Mouse (Mus musculus): ENCODE measurements at regions not wholly inside any gene's neighbourhood (a gene's known extent, or its start where the extent isn't known, plus 50 kb on each side); places are given as distances from the start of the nearest gene placed in this dataset.

DNA sequence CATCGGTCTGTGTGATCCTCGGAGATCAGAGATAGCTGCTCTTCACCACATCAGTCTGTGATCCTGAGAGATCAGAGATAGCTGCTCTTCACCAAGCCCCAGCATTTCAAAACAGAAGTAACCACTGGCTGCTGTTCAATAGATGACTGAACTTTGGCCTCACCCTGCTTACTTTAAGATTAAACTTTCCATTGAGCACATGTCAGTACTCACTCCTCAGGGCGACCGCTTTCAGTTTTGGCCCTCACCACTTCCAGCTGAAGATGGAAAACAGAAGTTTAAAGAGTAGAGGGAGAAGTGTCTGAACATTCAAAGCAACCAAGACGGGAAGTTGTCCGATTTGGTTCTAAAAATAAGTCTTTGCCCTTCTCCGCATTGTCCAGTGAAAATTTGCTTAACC lies 97.2 kb downstream of the Gm826 start:
- H3K4me2 ChIP-seq (ENCODE audit: low read length): no peak overlapping the region
- no peak for ATAC-seq
- no peak overlapping the region for H3K27ac ChIP-seq (ENCODE audit: low read depth, low read length)
- H3K4me3 ChIP-seq (ENCODE audit: low read length): no peak overlapping the region
- no peaks in the 10 kb centered on the region for H3K4me1 ChIP-seq (ENCODE audit: control insufficient read depth, insufficient read depth, low read depth, low read length)
- H3K9me3 ChIP-seq (ENCODE audit: control insufficient read depth, low read length): no peaks in the 10 kb centered on the region; the same call in 1 of the 2 replicates
- no peaks in the 10 kb centered on the region for H3K27me3 ChIP-seq (replicated peaks; ENCODE audit: control insufficient read depth, insufficient read depth, low read length)
- no peaks in the 10 kb centered on the region for H3K36me3 ChIP-seq (ENCODE audit: control insufficient read depth, insufficient read depth, low read length)
- no peak overlapping the region for H3K9ac ChIP-seq (ENCODE audit: low read depth, low read length)
- WGBS: 94% methylated on average over 7 of the region's 7 CpGs

DNA sequence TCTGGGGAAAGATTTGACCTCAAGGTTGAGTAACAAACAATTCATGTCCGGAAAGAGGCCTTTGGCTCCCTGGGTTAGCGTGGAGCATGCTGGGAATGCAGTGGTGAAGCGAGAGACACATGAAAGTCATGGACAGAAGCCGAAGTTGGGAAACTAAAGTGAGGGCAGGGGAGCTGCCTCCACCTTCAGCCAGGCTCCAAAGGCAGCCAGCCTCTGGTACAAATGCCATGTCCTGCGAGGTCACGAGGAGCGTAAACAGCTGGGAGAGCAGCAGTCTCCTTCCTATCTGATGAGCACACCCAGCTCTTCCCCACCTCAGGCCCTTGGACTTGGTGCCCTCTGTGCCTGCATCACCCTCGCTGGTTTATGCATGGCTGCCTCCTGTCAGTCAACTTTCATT lies 103.2 kb downstream of the Gm826 start:
- Histone ChIP-seq H3K27ac (ENCODE audit: low read depth, low read length) (no peak overlapping the region), H3K4me1 (ENCODE audit: control insufficient read depth, insufficient read depth, low read depth, low read length) (no peaks in the 10 kb centered on the region), H3K36me3 (ENCODE audit: control insufficient read depth, insufficient read depth, low read length) (no peaks in the 10 kb centered on the region), H3K27me3 (replicated peaks; ENCODE audit: control insufficient read depth, insufficient read depth, low read length) (no peaks in the 10 kb centered on the region), H3K9ac (ENCODE audit: low read depth, low read length) (no peak overlapping the region), H3K4me2 (ENCODE audit: low read length) (no peak overlapping the region), H3K9me3 (ENCODE audit: control insufficient read depth, low read length) (no peaks in the 10 kb centered on the region; the same call in 1 of the 2 replicates), H3K4me3 (ENCODE audit: low read length) (no peak overlapping the region)
- WGBS: 79% methylated on average over 8 of the region's 8 CpGs
- no peak for ATAC-seq

DNA sequence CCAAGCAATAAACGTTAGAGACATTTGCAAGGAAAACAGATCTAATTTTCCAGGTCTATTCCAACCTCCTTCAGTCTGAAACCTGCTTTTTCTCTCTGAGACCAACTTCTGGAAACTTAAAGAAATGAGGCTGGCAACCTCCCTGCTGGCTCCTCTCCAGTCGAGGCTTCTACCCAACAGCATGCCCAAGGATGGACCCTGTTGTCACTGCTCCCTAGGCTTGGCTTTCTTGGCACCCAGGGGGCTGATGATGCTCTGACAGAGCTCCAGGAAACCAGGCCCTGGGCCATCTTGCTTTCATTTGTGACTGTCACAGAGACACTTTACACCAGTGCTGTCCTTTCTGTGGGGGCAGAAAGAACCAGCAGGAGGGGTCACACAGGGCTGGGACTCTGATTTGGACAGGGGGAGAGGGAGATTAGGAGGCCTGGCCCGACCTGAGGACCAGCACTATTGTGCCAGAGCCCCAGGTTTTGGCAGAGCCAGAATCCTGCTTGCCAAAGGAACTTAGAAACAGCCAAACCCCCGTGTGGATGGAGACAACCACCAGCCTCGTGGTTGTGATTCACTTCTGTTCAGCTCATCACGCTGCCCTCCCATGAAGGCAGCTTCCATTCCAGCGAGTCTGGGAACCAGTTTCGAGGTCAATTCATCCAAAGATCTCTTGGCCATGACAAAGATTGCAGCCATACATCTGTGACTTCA lies 105.5 kb downstream of the Gm826 start:
- Histone ChIP-seq H3K36me3 (ENCODE audit: control insufficient read depth, insufficient read depth, low read length) (no peaks in the 10 kb centered on the region), H3K9me3 (ENCODE audit: control insufficient read depth, low read length) (no peaks in the 10 kb centered on the region), H3K27ac (ENCODE audit: low read depth, low read length) (no peak overlapping the region), H3K9ac (ENCODE audit: low read depth, low read length) (no peak overlapping the region), H3K4me3 (ENCODE audit: low read length) (no peak overlapping the region), H3K27me3 (replicated peaks; ENCODE audit: control insufficient read depth, insufficient read depth, low read length) (no peaks in the 10 kb centered on the region; the same call in 1 of the 2 replicates), H3K4me2 (ENCODE audit: low read length) (no peak overlapping the region), H3K4me1 (ENCODE audit: control insufficient read depth, insufficient read depth, low read depth, low read length) (no peaks in the 10 kb centered on the region)
- ATAC-seq: no peak
- WGBS: 67% methylated on average over 8 of the region's 8 CpGs

DNA sequence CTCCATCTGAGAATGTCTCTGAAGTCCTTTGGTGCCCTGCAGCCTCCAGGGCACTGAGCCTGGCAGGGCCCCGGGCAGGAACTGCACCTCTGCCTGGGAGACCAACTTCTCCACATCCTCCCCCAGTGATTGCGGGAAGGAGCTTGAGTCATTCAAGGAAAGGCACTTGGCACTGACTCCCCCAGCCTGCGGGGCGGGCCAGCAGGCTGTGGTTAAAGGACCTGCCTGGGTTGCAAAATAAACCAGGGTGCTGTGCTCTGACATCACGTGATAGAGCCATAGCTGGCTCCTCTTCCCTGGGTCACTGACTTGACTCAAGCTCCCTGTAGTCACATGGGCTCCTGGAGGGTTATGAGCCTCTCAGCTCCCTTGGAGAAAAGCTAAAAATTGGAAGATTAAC lies 108.5 kb downstream of the Gm826 start:
- Histone ChIP-seq H3K27ac (ENCODE audit: low read depth, low read length) (no peak overlapping the region), H3K27me3 (replicated peaks; ENCODE audit: control insufficient read depth, insufficient read depth, low read length) (peaks cover 2% of the 10 kb centered on the region; the same call in 1 of the 2 replicates), H3K9me3 (ENCODE audit: control insufficient read depth, low read length) (no peaks in the 10 kb centered on the region), H3K4me3 (ENCODE audit: low read length) (no peak overlapping the region), H3K36me3 (ENCODE audit: control insufficient read depth, insufficient read depth, low read length) (no peaks in the 10 kb centered on the region), H3K4me1 (ENCODE audit: control insufficient read depth, insufficient read depth, low read depth, low read length) (no peaks in the 10 kb centered on the region), H3K4me2 (ENCODE audit: low read length) (no peak overlapping the region), H3K9ac (ENCODE audit: low read depth, low read length) (no peak overlapping the region)
- WGBS: 78% methylated on average over 5 of the region's 5 CpGs
- no peak for ATAC-seq

DNA sequence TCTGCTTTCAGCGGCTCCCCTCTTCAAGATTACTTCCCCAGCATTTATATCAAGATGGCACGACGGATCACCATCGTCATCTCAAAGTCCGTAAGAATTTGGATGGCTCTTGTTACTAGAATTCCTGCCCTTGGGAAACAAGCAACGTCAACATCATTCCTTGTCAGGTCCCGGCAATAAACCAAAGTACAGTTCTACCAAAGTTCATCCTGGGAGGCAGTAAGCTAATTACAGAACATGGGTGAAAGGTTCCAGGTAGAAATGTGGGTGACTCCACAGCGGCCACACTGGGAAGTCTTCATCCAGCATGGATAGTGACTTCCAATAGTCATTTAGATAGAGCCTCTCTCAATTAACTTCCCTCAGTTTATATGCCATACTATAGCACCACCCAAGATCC lies 110.6 kb downstream of the Gm826 start:
- Histone ChIP-seq H3K4me3 (ENCODE audit: low read length) (no peak overlapping the region), H3K27ac (ENCODE audit: low read depth, low read length) (no peak overlapping the region), H3K4me2 (ENCODE audit: low read length) (no peak overlapping the region), H3K9me3 (ENCODE audit: control insufficient read depth, low read length) (no peaks in the 10 kb centered on the region), H3K9ac (ENCODE audit: low read depth, low read length) (no peak overlapping the region), H3K27me3 (replicated peaks; ENCODE audit: control insufficient read depth, insufficient read depth, low read length) (peaks cover 2% of the 10 kb centered on the region; the same call in 1 of the 2 replicates), H3K36me3 (ENCODE audit: control insufficient read depth, insufficient read depth, low read length) (no peaks in the 10 kb centered on the region), H3K4me1 (ENCODE audit: control insufficient read depth, insufficient read depth, low read depth, low read length) (no peaks in the 10 kb centered on the region)
- no peak for ATAC-seq
- WGBS: 94% methylated on average over 8 of the region's 8 CpGs

DNA sequence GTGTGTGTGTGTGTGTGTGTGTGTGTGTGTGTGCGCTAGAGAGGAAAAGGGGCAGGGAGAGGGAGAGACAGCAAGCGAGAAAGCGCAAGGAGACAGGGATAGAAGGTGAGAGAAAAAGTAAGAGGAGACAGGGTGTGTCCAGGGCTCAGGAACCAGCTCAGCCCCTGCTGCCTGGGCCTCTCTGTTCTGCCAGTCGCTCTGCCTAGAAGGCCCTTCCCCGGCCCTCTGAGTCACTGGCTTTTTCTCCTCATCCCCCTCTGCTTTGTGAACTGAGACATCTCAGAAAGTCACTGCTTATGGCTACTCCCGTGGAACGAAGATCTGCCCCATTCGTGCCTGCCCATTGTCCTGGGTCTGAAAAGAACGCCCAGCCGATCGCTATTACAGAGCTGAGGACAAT lies 112.2 kb downstream of the Gm826 start:
- WGBS: 42% methylated on average over 11 of the region's 11 CpGs
- no peak for ATAC-seq
- no peaks in the 10 kb centered on the region for H3K36me3 ChIP-seq (ENCODE audit: control insufficient read depth, insufficient read depth, low read length)
- H3K4me1 ChIP-seq (ENCODE audit: control insufficient read depth, insufficient read depth, low read depth, low read length): no peaks in the 10 kb centered on the region
- H3K27me3 ChIP-seq (replicated peaks; ENCODE audit: control insufficient read depth, insufficient read depth, low read length): peaks cover 2% of the 10 kb centered on the region; the same call in 1 of the 2 replicates
- no peaks in the 10 kb centered on the region for H3K9me3 ChIP-seq (ENCODE audit: control insufficient read depth, low read length)
- H3K9ac ChIP-seq (ENCODE audit: low read depth, low read length): no peak overlapping the region
- H3K27ac ChIP-seq (ENCODE audit: low read depth, low read length): no peak overlapping the region
- no peak overlapping the region for H3K4me3 ChIP-seq (ENCODE audit: low read length)
- no peak overlapping the region for H3K4me2 ChIP-seq (ENCODE audit: low read length)

DNA sequence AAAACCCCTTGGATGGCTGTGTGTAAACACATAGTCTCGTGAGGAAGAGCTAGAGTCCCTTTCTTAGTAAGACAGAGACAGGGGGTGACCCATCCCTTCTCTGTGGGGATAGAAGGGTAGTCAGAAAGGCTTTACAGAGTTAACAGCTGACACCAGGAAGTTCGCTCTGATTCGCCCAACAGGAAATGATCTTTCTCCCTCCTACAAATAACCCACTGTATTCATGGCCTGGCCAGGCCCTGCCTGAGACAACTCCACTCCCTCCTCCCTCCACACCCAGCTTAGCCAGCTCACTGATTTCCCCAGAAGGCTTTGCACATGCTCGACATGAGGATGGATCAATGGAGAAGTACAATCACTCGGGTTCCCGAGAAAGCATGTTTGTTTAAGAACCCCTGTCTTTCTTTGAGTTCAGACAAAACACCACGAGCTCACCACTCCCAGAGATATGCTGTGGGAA lies 113.4 kb downstream of the Gm826 start:
- peaks cover 2% of the 10 kb centered on the region; the same call in 1 of the 2 replicates for H3K27me3 ChIP-seq (replicated peaks; ENCODE audit: control insufficient read depth, insufficient read depth, low read length)
- no peak overlapping the region for H3K27ac ChIP-seq (ENCODE audit: low read depth, low read length)
- ATAC-seq: no peak
- 23% methylated on average over 7 of the region's 7 CpGs for WGBS
- H3K4me3 ChIP-seq (ENCODE audit: low read length): no peak overlapping the region
- no peaks in the 10 kb centered on the region for H3K9me3 ChIP-seq (ENCODE audit: control insufficient read depth, low read length)
- H3K9ac ChIP-seq (ENCODE audit: low read depth, low read length): no peak overlapping the region
- H3K4me1 ChIP-seq (ENCODE audit: control insufficient read depth, insufficient read depth, low read depth, low read length): no peaks in the 10 kb centered on the region
- no peak overlapping the region for H3K4me2 ChIP-seq (ENCODE audit: low read length)
- no peaks in the 10 kb centered on the region for H3K36me3 ChIP-seq (ENCODE audit: control insufficient read depth, insufficient read depth, low read length)

DNA sequence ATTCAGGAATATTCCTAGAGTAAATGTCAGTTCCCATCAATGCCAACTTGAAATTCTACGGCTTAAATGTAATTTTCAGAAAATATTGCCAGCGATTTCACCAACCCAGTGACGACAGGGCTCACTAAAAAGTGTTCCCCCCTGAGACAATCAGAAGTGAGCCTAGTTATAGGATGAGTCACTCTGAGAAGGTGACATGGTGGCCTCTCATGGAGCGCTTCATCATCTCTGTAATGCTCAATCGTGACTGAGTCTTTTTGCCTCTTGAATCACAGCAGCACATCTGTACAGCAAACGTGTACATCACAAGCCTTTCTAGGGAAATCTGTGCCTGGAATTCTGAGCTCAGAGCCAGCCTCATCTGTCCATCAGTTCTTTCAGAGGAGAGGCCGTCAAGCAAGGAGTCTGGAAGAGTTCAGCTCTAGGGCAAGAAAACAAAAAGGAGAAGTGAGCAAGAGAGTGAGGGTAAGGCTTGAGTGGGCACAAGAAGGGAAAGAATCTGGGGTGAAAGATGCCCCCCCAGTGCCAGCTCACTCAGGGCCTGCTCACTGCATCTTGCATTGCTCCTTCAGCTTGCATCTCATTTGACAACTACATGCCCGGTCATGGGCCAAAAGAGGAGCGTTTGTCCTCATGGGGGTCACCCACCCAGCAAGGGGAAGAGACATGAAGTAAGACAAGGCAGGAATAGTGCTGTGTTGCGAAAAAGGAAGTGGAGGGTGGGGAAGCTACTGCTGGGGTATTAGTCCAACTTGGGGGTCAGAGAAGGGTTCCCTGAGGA lies 119.7 kb downstream of the Gm826 start:
- no peak overlapping the region for H3K4me2 ChIP-seq (ENCODE audit: low read length)
- H3K36me3 ChIP-seq (ENCODE audit: control insufficient read depth, insufficient read depth, low read length): no peaks in the 10 kb centered on the region
- WGBS: 85% methylated on average over 10 of the region's 10 CpGs
- no peak overlapping the region for H3K9ac ChIP-seq (ENCODE audit: low read depth, low read length)
- H3K4me1 ChIP-seq (ENCODE audit: control insufficient read depth, insufficient read depth, low read depth, low read length): no peaks in the 10 kb centered on the region
- no peak overlapping the region for H3K4me3 ChIP-seq (ENCODE audit: low read length)
- no peaks in the 10 kb centered on the region for H3K9me3 ChIP-seq (ENCODE audit: control insufficient read depth, low read length)
- no peaks in the 10 kb centered on the region; the same call in 1 of the 2 replicates for H3K27me3 ChIP-seq (replicated peaks; ENCODE audit: control insufficient read depth, insufficient read depth, low read length)
- ATAC-seq: no peak
- H3K27ac ChIP-seq (ENCODE audit: low read depth, low read length): no peak overlapping the region

DNA sequence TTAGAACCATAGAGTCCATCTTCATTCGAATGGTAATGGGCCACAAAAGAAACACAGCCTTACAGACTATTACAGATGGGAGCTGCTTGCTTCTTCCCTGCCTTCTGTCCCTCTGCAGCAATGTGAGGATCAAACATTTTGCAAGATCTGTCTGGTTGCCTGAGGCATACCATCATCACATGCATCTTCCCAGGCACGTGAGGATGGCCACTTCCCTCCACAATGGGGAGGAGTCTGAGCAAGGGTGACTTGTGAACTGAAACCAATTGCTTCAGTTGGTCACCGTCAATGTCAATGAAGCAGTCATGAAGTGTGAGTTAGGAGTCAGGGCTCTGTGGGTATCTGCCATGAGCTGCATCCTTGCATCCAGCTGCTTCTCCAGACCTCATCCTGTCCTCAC lies 123.5 kb downstream of the Gm826 start:
- Histone ChIP-seq H3K4me3 (ENCODE audit: low read length) (no peak overlapping the region), H3K4me2 (ENCODE audit: low read length) (no peak overlapping the region), H3K9ac (ENCODE audit: low read depth, low read length) (no peak overlapping the region), H3K36me3 (ENCODE audit: control insufficient read depth, insufficient read depth, low read length) (no peaks in the 10 kb centered on the region), H3K9me3 (ENCODE audit: control insufficient read depth, low read length) (no peaks in the 10 kb centered on the region), H3K27ac (ENCODE audit: low read depth, low read length) (no peak overlapping the region), H3K27me3 (replicated peaks; ENCODE audit: control insufficient read depth, insufficient read depth, low read length) (no peaks in the 10 kb centered on the region; the same call in 1 of the 2 replicates), H3K4me1 (ENCODE audit: control insufficient read depth, insufficient read depth, low read depth, low read length) (no peaks in the 10 kb centered on the region)
- 78% methylated on average over 3 of the region's 3 CpGs for WGBS
- ATAC-seq: no peak

Measured in hindbrain, embryonic 16.5 days (tissue).